Mouse (Mus musculus) gastrocnemius, postnatal 14 days (tissue): Measurements from ENCODE around the gene Oas2. TPM values are rescaled to one million over a fixed set of nuclear protein-coding genes. Genes with fewer than 3 reads are reported as not detected.

Experiments
- total RNA-seq, 2 experiments: library from RNA; stranded (reverse); gene quantifications; 2 replicates each; pipeline ENCODE4 v1.2.3; 2021

Gene Oas2
- total RNA-seq, 2 experiments from 2014 or later: 0.13 TPM; not detected in 1

Other genes with a start within 250 kb of the Oas2 start
- 10 to 100 TPM; 31.7 to 34.3 TPM for gene Plbd2, start 246.2 kb downstream of the Oas2 start, total RNA-seq
- 10 to 100 TPM; 12.5 to 13.0 TPM for gene Slc8b1, start 238.7 kb downstream of the Oas2 start, total RNA-seq
- 10 to 100 TPM; 47.6 to 50.9 TPM for gene Tpcn1, start 161.2 kb downstream of the Oas2 start, total RNA-seq
- gene Iqcd, start 160.8 kb downstream of the Oas2 start, total RNA-seq: under 1 TPM in 1 of 2 experiments, not detected in 1; 0.13 TPM
- 1 to 10 TPM; 4.3 to 5.3 TPM for gene Rita1, start 137.3 kb downstream of the Oas2 start, total RNA-seq
- gene Ddx54, start 137.1 kb downstream of the Oas2 start, total RNA-seq: 10 to 100 TPM; 20.1 to 22.3 TPM
- not detected for gene Cfap73, start 115.6 kb downstream of the Oas2 start, total RNA-seq
- gene Rasal1, start 101.0 kb downstream of the Oas2 start, total RNA-seq: not detected
- gene Dtx1, start 37.9 kb downstream of the Oas2 start, total RNA-seq: under 1 TPM; 0.66 to 0.76 TPM
- not detected for gene Oas3, start 27.8 kb upstream of the Oas2 start, total RNA-seq
- gene Oas1e, start 45.7 kb upstream of the Oas2 start, total RNA-seq: not detected
- gene Oas1c, start 62.7 kb upstream of the Oas2 start, total RNA-seq: under 1 TPM; 0.35 to 0.38 TPM
- gene Oas1f, start 97.5 kb upstream of the Oas2 start, total RNA-seq: not detected
- not detected for gene Oas1h, start 111.6 kb upstream of the Oas2 start, total RNA-seq
- under 1 TPM in 1 of 2 experiments, not detected in 1; 0.16 TPM for gene Oas1g, start 137.8 kb upstream of the Oas2 start, total RNA-seq
- not detected for gene Oas1a, start 157.7 kb upstream of the Oas2 start, total RNA-seq
- not detected for gene Oas1d, start 164.7 kb upstream of the Oas2 start, total RNA-seq